Mouse (Mus musculus): ENCODE measurements around the gene D630039A03Rik.
"Not testable (repeated sequence)": the region's sequence is repeated elsewhere in the genome, so short reads cannot be mapped to it uniquely, and the experiment has no call there.

Gene D630039A03Rik

DNA sequence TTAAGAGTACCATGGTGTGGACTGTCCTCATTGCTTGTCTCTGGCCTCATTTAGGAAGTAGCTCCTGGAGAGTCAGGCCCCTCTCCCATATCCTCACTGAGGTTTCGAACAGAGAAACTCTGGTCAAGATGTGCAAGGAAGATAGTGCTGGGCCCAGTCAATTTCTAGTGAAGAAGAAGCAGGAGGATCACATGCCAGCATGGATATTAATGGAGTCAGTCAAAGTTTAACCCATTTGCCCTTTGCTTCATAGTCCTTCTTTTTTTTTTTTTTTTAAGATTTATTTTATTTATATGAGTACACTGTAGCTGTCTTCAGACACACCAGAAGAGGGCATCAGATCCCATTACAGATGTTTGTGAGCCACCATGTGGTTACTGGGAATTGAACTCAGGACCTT is 27.1 kb downstream of the D630039A03Rik start:
- DNase-seq (ENCODE audit: low spot score in 2 of 2): not testable (repeated sequence)

DNA sequence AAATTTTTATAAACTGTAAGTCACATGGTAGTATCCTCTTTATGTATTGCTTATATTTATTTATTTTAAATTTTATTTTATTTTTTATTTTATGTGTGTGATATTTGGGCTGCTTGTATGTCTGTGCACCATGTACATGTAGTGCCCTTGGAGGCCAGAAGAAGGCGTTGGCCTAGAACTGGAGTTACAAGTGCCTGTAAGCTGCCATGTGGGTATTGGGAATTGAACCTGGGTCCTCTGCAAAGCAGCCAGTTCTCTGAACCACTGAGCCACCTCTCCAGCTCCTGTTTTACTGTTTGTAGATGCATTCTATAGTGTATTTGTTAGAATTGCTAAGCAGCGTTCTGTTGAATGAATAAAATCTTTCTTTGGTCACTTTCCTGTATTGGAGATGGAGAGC is 27.9 kb downstream of the D630039A03Rik start:
- no peak for DNase-seq (ENCODE audit: low spot score in 2 of 2)

DNA sequence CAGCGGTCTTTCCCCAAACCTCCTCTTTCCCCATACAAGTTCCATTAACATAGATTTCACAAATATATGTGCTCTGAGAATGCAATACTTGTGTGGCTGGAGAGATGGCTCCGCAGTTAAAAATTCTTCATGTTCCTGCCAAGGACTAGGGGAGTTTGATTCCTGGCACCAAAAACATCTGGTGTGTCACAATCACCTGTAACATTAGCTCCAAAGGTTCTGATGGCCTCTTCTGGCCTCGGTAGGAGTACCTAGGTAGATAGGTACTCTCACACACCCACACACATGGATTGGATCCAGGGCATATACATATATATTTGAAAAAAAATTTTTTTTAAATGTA is 29.2 kb downstream of the D630039A03Rik start:
- DNase-seq (ENCODE audit: low spot score in 2 of 2): no peak

DNA sequence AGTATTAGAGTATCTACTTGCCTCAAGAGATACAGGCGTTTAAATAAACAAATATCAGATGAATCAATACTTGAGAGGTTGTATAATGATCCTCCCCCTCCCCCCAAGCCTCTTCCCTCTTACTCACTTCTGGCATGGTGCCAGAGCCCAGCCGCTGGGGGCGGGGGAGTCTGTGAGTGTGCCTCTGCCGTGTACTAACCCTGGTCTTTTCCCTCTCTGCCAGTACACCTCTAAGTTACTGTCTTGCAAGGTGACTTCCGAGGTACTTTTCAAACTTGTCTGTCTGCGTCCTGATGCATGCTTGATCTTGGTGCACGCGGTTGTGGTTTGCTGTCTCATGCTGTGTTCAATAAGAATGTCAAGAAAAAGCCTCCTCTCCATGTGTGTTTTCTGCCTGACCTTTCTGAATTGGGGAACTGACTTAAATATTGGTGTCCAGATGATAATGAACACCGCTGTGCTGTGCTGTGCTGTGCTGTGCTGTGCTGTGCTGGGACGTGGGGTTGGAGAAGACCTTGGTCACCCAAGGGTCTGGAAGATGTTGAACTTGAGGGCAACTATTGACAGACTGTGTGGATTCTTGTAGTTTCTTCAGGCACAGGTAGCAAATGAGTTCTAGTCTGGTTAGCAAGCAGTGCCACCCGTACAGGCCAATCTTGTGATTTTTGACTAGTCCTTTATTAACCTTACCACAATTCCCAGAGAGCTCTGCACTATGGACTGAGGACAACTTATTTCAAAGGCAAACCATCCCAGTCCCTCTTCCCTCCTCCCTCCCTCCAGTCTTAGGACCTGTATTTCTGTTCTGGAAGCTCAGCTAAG is 29.8 kb downstream of the D630039A03Rik start:
- peak in 1 of 2 experiments; percentile 19 for DNase-seq (ENCODE audit: low spot score in 2 of 2)

DNA sequence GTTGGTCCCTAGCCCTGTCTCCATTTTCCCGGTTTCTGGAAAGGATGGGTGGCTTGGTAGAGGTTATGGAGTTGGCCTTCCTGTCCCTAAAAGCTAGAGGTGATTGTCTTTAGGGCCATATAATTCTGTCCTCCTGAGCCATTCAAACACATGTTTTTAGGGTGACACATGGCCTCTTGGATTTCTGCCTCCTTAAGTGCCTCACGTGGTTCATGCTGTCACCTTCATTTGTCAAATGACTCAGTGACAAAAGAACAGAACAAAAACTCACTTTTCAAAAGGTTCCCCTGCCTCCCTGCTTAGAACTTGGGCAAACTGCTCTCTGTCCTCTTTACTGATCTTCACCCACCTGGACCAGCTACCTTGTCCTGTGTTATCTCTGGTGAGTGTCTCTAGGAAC is 30.9 kb downstream of the D630039A03Rik start:
- no peak for DNase-seq (ENCODE audit: low spot score in 2 of 2)

DNA sequence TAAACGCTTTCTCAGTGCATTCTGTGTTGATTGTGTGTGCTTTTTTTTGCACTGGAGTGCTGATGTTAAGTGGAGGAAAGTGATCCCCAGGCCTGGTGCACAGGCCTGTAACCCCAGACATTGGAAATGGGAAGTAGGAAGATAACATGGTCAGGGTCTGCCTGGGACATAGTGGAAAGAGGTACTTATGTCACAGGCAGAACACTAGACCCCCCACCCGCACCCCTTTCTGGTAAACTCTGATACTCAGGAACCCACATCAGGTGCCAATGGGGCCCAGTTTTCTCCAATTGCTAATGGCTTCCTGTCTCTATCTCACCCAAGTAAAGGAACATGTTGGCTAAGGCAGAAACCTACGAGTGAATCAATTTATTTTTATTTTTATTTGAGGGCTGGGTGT is 31.6 kb downstream of the D630039A03Rik start:
- no peak for DNase-seq (ENCODE audit: low spot score in 2 of 2)

DNA sequence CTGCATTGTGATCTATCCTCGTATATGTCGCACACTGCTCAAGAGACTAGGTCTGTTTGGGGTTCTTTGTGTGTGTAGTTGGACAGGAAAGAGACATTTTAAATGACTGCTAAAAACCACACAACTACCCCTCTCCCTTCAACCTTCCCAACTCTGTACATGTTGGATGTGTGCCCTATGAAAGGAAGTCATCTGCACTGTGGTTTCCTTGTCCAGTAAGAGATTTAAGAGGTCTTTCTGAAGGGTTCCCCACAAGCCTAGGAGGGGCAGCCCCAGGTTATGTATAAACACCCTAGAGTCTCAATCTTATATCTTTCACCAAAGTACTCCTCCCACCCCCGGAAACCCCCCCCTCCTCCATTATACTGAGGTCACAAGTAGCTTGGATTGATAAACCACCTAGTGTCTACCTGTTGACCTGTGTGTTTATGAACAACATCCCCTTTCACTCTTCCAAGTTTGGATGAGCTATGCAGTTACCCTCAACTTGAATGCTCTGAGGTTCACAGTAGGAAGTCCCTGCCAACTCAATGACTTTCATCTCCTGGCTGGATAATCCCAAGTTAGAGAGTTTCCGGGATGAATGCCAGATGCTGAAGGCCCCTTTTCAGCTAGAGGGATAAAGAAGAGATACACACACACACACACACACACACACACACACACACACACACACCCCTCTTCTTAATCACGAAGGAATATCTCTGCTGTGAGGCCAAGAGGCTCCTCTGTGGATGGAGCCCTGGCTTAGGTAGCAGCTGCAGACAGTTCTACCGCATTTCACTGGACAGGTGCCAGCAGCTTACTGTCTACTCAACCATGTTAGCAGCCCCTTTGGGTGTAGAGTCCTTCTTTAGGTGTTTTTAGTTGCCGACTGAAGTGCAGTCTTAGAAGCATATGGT is 32.3 kb downstream of the D630039A03Rik start:
- peak in 1 of 2 experiments; percentile 21 for DNase-seq (ENCODE audit: low spot score in 2 of 2)

DNA sequence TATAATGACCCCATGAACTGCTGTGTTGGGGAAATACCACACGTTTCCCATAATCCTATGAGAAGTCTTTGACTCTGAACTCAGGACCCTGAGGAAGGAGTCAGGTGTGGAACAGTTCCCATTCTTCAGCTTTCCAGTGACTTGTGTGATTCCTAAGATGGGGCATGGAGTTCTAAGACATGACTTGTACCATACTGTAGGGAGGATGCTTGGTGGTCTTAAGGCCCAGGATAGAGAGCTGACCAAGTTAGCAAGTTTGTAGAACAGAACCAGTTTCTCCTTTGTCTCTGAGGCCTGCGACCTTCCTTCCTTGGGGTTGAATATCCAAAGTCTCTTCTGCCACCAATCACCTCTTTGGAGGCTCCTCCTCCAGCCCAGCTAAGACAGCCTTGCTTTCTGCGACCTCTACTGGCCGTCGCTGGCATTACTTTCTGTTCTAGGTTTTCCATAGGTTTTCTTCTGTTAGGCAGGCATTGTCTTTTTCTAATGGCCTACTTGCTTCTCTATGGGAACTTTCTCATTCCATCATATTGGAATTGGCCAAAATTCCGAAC is 36.2 kb downstream of the D630039A03Rik start:
- DNase-seq (ENCODE audit: low spot score in 2 of 2): peak; percentile 65 to 69

DNA sequence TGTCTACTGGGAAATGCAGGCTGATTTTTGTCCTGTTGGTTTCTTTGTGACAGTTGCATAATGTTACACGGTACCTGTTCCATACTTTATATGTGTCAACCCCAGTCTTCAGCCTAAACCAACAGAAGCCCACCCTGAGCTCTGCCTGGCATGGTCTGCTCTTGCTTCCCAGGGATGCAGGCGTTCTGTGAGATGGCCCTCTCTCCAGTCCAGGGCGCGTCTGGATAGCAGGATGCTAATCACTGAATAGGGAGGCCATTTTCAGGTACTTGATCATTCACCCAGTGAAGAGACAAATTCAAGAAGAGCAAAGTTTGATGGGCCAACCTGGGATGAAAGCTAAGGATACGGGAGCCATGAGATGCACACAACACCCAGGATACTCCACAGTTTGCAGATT is 37.0 kb downstream of the D630039A03Rik start:
- no peak for DNase-seq (ENCODE audit: low spot score in 2 of 2)

DNA sequence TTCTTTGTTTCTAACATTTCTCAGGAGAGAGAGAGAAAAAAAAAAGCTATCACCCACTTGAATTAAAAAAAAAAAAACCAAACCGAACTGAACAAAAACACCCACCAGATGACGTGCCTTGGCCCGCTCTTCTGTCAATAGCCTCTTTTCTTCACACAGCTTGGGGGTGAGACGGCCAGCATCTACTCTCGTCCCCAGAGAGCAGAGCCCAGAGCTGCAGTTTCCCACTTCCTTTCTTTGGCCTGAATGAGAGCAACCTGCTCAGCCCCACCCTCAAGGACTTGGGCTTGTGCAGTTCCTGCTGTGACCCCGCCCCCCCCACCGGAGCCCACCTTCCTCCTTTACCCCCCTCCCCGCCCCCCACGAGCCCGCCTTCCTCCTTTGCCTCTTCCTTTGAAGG is 48.6 kb downstream of the D630039A03Rik start:
- DNase-seq (ENCODE audit: low spot score in 2 of 2): peak; percentile 73 to 77

DNA sequence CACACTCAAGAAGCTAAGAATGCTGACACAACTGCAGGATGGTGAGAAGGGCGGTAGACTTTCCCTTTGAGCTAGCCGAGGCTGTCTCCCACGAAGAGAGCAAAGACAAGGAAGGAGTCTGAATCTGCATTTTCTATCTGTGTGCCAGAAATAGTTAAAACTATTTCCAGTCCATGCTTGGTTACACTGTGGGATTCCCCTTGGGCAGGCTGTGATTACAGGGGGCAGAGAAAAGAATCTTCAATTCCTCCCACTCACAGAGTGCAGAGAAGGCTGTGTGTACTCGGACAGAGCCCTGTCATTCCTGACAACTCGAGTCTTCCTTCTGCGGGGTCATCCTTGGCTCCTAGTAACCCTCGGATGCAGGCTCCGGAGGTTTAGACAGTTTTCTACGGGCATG is 49.1 kb downstream of the D630039A03Rik start:
- DNase-seq (ENCODE audit: low spot score in 2 of 2): peak in 1 of 2 experiments; percentile 30

DNA sequence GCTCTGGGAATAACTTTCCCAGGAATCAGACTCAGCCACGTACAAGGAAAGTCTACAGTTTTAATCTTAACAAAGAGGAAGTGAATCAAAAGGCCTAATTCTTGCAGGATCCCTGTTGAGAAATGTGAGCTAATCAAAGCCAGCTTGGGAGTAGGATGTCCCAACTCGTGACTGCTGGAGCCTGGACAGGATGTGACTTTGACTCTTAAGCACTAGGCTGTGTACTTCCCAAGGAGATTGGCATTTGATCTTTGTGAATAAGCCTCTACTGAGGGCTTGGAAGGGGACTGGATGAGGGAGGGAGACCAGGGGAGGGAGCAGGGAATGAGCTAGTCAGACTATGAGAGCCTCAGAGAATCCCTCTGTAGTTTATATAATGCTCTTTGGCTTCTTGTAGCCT is 50.0 kb downstream of the D630039A03Rik start:
- no peak for DNase-seq (ENCODE audit: low spot score in 2 of 2)

DNA sequence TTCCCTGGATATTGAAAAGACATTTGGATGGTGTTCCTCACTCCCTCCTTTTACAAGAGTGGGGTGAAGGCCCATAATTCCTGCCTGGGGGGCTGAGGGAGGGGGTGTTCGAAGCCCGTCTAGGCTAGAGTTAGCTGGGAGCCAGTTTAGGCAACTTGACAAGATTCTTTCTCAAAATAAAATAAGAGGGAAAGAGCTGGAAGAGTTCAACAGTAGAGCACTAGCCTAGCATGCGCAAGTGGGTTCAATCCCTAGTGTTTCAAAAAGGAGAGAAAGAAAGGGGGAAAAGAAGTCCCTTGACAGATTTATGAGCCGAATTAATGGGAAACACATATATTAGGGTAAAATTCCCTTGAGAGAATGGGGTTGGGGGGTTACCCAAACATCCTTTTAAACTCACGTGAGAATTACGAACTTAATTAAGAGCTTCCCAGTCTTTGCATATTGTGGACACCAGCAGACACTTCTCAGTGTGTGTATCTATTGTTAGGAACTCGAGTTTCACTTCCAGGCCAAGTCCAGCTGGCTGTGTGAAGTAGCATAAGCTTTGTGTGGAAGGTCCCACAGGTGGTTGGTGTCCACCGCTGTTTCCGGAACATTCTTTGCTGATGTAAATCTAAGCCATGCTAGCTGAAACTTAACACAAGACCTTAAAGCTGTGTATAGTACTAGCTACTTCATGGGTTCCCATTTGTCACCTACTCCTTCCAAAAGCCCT is 53.7 kb downstream of the D630039A03Rik start:
- peak; percentile 68 to 69 for DNase-seq (ENCODE audit: low spot score in 2 of 2)

DNA sequence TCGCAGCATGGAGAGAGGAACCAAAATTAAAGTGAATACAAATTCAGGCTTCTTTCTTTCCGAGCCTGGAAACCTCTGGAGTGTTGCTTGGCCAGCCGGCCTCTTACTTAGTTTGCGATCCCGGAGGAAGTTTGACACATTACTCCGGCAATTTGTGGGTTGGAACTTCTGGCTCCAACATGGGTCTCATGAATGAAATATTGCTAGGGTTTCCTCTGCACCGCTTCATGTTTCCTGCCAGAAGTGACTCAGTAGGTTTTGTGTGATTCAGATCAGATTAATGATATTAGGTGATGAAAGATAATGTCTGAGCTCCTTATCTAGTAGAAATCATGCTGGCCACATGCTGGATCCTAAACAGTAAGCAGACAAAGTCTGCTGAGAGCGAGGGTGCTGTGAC is 54.2 kb downstream of the D630039A03Rik start:
- DNase-seq (ENCODE audit: low spot score in 2 of 2): no peak

DNA sequence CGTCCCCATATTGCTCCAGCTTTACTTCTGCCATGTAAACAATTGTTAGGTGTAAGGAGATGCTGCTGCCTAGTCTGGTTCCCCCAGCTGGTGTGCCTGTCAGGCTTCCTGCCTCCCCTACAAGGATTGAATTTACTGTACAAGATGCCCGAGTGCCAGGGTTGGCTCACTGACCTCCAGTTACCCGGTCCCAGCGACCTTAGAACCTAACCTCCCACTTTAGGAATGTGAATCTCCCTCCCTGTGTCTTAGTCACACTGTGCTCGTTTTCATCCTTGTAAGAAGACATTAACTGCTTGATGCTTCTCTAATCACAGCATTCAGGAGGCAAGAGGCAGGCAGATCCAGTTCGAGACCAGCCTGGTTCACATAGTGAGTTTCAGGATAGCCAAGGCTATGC is 54.9 kb downstream of the D630039A03Rik start:
- no peak for DNase-seq (ENCODE audit: low spot score in 2 of 2)

DNA sequence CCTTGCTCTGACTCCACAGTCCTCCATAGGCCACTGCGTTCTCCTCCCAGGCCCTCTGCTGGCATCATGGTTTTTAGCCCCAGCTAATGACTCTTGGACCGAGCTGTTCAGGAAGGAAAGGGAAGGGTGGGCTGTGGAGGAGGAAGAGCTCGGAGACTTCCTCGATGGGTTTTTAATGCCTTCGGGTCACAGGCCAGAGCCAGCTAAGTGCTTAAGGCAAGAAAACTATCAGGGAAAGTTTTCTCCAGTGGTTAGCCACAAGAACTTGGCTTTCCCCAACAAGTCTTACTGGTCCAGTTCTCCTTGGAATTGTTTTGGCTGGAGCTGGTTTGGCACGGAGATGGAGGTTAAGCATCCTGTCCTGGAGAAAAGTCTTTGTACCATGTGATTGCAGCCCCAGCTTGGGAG is 55.9 kb downstream of the D630039A03Rik start:
- no peak for DNase-seq (ENCODE audit: low spot score in 2 of 2)
